Mouse (Mus musculus): Measurements from ENCODE around the gene 1700056E22Rik.

1700056E22Rik gene

DNA sequence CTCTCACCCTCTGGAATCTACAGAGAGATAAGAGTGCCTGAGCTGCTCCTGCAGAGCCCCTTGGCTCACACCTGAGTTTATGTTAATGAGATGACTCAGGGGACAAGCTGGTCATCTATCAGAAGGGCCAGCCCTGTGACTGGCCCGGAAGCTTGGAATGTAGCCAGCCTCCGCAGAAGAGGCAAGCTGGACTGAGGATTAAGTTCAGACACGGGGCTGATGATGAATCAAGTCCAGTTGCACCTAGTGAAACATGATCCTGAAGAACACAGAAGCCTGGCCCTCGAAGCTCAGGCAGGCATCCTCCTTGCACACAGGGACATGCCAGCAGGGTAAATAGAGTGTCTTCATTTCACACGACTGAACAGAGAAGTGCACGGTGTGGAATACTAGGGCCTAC lies 17.7 kb upstream of the 1700056E22Rik start:
- no peak for DNase-seq (ENCODE audit: low read depth in 2 of 2, low spot score in 2 of 2)

DNA sequence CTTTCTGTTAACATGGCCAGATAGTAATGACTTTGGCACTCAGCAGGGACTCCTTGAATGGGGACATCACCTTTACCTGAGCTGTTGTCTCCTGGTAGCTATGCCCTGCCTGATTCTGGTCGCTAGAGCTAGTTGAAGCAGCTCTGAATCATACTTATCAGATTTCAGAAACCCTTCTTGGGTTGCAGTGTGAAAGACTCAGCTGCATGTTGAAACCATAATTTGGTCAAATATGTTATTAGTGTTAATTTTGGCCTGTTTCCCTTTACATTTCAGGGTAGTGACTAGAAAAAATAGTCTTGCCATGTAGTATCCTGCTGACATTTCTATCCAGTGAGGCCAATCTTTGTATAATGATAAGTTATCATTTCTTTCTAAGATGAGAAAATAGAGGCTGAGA lies 17.2 kb upstream of the 1700056E22Rik start:
- DNase-seq (ENCODE audit: low read depth in 2 of 2, low spot score in 2 of 2), result no peak

DNA sequence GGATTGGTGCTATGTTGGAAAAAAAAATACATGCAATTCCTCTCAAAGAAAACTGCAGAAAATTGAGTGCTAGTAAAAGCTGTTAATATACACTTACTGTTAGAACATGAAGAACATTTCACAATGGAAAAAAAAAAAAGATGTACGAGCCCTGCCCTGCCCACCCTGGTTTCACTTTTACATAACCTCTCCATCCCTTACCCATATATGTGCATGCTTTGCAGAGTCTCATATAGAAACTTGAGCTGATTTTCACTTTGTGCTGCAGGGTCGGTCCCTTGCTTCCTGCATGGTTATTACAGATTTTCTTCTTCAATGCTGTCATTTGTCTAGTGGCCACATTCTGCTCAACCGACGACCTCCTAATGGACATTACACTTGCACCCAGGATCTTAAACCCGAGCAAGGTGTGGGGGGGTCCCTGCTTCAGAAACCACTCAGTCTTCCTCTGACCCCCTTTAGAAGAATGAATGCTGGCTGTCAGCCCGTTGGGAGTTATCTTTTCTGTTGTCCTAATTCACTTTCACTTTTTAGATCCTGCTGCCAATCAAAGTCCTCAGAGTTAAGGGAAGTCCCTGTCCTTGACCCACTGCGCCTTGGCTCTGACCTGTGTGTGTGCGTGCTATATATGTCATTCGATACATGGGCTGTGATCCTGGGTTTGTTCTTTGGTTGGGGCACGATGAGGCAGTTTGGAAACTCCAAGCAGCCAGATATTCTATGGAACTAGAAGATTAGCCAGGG lies 14.7 kb upstream of the 1700056E22Rik start:
- no peak for DNase-seq (ENCODE audit: low read depth in 2 of 2, low spot score in 2 of 2)

DNA sequence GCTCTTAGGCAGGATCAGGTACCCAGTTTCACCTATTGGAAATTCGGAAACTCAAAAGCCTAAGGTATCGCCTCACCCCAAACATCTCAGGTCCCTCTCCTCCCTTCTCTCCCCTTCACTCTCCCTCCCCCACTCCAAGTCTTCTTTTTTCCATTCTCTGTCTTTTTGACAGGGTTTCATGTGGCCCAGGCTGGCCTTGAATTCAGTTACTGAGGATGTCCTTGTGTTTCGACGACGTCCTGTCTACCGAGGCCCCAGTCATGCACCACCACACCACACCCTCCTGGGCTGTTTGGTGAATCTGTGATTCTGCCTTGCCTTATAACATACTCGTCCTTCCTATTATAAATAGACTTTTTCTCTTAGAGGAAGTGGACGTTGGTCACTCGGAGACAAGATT lies 13.7 kb upstream of the 1700056E22Rik start:
- peak in 1 of 2 experiments; percentile 36 for DNase-seq (ENCODE audit: low read depth in 2 of 2, low spot score in 2 of 2)

DNA sequence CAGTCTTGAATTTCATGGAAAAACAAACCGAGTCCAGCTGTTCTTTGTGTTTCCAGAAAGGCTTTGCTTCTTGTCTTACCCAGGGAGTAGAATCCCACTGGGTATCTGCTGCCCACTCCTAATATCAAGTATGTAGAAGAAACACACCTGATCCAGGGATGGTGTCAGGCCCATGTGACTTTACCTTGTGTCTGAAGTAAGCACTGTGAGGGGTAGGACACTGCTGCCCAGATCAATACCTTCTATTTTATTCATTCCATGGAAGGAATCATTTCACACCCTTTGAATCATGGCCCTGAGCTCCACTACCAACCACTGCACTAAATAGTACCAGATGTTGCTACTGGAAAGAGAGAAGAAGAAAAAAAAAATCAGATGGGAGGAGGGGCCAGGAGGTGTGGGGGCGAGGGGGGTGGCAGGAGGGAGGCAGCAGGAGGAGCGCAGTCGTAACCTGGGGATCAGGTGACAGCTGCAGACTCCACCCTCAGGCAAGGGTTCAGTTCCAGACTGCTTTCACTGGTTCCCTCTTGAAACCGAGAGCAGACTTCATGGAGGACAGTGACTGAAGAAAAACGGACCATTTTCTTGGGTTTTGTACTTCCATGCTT lies 12.1 kb upstream of the 1700056E22Rik start:
- DNase-seq (ENCODE audit: low read depth in 2 of 2, low spot score in 2 of 2), result no peak

DNA sequence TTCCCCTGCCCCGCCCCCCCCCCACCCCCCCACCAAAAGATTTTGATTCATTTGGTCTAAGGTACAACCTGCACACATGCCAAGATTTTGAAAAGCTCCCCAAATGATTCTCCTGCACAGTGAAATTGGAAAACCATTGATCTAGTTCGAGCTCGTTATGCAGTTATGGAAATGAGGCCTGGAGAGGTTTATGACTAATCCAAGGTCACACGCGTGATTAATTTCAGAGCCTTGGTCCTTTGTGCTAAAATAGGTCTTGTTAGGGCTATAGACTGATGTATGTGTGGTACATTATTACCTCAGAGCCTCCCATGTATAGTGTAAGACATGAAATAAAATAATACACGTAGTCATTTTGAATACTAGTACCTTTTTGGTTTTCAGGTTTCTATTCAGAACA lies 9.3 kb upstream of the 1700056E22Rik start:
- DNase-seq (ENCODE audit: low read depth in 2 of 2, low spot score in 2 of 2), result no peak

DNA sequence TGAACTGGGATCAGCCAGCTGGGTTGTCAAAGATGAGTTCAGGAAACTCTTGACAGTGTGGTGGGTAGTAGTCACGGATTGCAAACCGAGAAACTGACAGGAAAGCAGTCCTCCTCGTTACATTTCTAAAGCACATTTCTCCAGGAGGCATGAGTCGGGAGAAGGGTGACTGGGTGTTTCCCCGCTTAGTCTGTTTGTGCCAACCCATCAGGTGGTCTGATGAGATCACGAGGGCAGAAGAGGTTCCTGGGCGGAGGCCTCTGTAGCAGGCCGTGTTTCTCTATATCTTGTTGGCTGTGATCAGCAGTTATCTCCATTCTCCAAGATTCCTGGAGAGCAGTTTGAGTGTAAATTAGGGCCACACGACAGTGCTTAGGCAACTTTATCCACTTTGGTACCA lies 8.6 kb upstream of the 1700056E22Rik start:
- DNase-seq (ENCODE audit: low read depth in 2 of 2, low spot score in 2 of 2), result no peak

DNA sequence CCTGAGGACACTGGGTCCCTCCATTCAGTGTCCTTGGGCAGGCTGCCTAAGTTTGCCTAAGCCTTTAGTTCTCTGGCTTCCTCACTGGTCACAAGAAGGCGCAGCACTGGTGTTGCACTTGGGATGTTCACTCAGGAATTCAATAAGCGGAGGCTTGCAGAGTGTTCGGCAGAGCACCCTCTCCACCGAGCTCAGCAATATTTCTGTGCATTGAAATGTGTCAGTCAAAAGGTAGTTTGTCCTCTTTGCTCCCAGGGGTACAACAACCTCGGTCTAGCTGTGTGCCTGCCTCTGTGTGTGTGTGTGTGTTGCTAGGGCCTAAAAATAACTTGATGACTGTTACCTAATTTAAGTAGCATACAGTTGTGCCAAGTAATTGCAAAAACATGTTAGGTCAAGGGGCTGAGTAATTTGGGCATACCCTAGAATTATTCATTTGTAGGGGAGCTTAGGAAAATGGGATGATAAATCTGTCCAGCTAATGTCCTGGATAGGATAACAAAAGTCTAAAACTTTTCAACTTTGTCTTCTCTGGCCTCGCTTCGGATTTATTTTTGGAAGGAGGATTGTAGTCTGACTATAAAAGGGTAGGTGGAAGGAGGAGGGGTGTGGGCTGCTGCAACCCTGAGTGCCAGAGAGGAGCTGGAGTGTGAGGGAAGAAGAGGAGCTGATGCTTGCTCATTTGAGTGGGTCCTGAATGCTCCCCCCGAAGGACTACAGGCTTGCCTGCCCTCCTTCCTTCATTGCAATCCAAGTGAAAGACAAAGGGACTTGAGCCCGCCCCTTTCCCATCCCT lies 7.9 kb upstream of the 1700056E22Rik start:
- DNase-seq (ENCODE audit: low read depth in 2 of 2, low spot score in 2 of 2), result no peak

DNA sequence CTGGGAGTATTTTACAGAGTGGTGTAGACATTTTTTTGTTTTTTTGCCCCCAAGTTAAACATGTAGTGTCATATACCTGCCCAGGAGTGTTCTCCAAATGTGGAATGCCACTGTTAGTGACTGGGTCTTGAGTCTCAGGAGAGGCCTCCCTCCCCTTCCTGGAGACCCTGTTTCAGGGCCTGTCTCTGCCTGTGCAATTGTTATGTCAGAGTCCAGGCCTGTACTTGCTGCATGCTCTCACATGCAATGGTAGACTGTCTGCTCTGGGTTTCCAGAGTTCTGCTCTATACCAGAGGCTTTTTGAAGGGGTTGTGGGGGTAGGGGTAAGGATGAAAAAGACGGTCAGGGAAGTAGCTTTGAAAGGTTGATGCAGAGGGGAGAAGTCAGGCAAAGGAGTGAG lies 6.8 kb upstream of the 1700056E22Rik start:
- no peak for DNase-seq (ENCODE audit: low read depth in 2 of 2, low spot score in 2 of 2)

DNA sequence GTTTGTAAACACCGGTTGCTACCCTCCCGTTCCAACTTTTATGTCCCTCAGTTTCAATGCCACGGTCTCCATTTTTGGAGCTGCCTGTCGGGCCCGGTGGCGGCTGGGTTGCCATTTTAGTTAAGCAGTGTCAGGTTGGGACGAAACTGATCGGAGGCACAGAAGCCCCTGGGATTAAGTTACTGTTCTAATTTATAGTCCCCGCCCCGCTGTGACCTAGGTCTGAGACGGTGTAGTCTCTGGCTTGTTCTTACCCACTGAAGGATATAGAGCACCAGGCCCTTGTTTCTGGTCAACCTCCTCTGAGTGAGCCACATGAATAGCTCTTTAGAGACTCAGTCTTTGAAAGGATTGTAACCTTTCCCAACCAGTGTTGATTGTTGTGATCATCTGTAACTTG lies 6.1 kb upstream of the 1700056E22Rik start:
- DNase-seq (ENCODE audit: low read depth in 2 of 2, low spot score in 2 of 2), result no peak

DNA sequence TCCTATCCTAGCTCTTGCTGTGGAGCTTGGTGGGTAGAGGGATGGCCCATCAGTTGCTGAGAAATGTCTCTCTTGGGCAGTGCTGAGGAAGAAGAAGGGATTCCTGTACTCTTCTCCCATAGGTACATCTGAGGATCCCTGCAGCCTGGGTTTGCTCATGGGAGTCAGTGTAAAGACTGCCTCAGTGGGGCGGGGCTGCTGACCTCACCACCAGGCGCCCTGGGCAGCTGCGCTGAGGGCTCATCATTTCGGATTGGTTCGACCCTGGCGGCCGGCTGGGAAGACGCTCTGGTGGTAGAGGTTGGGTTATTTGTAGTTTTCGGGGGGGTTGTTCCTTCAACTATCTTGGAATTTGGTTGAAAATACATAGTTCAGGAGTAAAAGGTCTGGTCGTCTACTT lies 5.2 kb upstream of the 1700056E22Rik start:
- no peak for DNase-seq (ENCODE audit: low read depth in 2 of 2, low spot score in 2 of 2)

DNA sequence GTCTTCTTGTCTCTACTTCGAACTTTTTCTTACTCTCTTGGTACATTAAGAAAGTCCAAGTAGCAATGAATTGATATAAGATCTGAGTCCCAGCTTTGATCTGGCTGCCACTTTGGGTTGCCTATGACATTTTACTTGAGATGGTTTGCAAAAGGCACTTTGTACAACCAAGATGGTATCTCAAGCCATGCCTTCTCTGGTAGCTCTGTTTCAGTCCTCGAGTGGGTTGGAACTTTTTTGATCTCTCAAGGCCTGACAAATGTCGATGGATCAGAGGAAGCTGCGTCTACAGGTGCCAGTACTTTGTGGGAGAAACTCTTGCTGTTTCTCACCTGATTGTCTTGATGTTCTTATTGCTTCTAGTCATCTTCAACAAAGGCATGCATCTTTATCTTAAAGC lies 3.7 kb upstream of the 1700056E22Rik start:
- no peak for DNase-seq (ENCODE audit: low read depth in 2 of 2, low spot score in 2 of 2)

DNA sequence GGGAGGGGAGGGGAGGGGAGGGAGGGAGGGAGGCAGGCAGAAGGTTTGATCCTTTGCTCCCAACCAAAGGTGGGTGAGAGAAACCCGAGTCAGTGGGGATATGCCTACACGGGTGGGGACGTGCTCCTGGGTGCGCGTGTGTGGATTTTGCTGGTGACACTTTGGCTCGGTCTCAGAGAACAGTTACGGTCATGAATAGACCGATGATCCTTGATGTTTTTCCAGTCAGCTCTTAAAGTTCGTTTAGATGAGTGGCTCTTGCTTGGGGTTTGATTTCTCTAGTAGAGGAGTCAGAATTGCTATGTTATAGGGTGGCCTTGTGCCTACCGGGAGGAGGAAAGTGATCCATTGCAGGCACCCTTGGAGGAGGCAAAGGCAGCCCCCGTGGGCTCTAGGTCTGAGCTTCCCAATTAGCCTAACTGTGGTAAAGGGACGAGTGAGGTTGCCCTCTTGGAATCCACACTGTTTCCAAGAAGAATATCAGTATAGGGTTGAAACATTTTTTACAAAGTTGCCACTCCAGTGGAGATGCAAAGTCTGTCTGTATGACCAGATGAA lies 1.3 kb upstream of the 1700056E22Rik start:
- no peak for DNase-seq (ENCODE audit: low read depth in 2 of 2, low spot score in 2 of 2)

DNA sequence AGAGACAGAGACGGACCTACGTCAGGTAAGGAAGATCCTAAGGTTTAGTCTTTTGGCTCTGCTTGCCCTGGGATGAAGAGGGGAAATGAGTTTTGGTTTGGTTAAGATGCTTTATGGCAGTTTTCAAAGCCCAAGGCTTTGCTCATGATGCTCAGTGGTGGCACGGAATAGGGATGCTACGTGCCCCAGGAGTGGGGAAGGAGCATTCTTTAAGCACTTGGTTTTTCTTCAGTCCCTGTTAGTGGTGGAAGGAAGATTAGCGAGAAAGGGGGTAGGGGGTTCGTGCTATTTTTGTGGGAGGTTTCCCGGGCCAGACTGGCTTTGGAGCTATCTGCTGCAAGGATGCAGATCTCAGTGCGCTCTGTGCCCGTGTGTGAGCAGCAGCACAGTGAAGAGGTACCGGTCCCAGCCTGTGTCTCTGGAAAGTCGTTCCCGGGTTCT lies 660 bp upstream of the 1700056E22Rik start:
- DNase-seq (ENCODE audit: low read depth in 2 of 2, low spot score in 2 of 2), result peak in 1 of 2 experiments; percentile 38

DNA sequence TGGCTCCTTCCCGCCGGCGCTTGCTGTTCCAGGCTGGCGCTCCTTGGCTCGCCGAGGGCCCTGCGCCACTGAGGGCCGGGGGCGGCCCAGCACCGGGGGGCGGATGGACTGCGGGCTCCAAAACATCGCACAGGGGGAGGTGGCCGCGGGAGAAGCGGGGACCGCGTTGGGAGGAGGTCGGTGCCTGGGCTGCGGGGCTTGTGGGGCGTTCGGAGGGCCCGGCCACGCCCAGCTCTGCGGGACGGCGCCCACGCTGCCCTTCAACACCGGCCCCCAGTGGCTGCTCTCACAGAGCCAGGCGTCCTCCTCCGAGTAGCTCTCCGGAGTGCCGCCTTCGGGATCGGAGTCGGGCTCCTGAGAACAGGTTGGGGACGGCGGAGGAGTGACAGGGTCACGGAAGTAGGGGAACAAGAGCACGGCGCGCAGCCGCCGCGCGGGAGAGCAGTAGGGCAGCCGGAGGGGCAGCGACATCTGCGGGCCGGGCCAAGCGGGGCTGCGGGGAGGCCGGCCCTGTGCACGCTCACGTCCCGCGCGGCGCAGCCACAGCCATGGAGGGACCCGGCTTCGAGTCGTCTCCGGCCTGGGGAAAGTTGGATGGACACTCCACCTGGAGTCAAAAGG lies 601 bp downstream of the 1700056E22Rik start:
- DNase-seq (ENCODE audit: low read depth in 2 of 2, low spot score in 2 of 2), result peak in 1 of 2 experiments; percentile 77

DNA sequence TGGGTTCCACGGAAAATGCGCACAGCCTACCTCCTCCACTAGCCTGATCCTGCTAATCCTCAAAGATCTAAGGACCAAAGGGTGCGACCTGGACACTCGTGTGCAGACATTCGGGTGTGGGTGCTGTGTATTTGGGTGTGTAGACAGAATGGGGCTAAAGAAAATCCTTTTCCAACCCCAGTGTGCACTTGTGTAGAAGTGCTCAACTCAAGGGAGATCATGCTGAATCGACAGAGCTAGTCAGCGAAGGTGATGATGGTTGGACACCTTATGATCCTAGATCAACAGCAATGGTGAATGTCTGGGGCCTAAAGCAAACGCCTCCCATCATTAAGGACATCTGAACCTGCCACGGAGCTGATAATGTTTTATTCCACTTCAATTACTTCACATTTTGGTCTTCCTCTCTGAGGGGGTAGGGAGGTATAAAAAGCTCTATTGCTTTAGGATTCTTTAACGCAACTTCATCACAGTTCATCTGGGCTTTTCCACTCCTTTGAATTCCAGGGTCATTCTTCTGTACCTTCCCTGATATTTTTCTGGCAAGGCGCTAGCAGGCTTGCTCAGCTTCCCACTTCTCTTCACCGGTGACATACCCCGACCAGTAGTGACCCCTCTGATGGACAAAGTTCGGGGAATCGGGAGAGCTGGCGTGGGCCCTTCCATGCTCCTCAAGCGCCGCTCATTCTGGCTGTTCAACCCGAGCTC lies 1.3 kb downstream of the 1700056E22Rik start:
- no peak for DNase-seq (ENCODE audit: low read depth in 2 of 2, low spot score in 2 of 2)

DNA sequence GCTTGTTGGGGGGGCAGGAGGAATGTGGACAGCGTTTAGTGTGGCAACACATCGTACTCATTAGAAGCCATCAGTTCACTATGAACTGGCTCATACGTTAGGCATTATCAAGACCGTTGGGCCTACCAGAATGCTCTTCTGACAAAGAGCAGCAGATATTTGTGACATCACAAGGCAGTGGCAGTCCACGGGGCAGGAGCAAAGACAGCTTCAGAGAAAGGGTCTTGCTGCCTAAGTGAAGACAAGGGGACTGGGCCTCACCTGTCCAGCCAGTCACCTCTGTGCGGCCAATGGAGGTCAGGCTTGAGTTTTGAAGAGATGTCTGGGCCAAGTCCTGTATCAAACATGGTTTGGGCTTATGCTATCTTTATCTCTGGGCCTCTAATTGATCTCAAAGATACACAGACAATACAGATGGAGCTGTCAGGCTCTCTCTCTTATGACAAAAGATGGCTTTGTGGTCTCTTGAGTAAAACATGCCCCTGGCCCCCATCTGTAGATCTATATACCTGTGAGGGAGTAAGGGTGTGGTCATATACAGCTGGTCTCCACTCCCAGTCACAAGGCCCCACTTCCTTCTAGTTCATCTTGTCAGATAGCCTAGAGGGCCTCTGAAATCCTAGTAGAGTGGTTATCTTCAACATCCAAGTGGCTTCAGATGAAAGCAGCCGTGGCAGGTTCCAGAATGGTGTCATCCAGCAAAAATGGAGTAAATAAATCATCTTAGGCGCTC lies 3.9 kb downstream of the 1700056E22Rik start:
- DNase-seq (ENCODE audit: low read depth in 2 of 2, low spot score in 2 of 2), result no peak

DNA sequence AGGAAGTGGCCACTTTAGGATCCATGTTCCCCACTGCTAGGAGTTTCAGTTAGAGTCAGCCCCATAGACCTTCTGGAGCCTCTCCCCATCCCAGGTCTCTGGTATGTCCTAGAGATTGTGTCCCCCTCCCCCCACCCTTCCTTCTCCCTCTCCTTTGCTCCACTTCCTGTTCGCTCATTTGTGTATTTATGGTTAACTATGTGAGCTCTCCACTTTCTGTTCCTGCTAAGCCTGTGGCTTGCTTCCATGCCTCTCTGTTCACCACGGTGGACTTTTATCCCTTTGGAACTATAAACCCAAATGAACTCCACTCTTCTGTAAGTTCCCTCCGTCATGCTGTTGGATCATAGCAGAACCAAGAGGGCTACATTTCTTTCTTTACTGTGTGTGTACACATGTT lies 7.1 kb downstream of the 1700056E22Rik start:
- DNase-seq (ENCODE audit: low read depth in 2 of 2, low spot score in 2 of 2), result no peak

DNA sequence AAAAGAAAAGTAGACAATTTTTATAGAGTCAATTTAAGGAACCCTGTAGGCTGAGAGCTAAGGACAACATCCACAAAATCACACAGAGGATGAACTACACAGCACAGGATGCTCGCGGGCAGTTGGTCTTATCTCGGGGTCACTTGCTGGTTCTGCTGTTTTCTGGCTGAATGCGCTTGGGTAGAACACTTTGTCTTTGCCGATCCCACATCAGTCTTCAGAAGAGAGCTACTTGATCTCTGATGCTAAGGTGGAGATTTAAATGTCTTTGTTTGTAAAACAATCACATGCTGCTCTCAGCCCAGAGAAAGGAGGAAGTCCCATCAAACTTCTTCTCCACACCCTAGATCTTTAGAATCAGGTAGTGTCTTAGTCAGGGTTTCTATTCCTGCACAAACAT lies 9.0 kb downstream of the 1700056E22Rik start:
- DNase-seq (ENCODE audit: low read depth in 2 of 2, low spot score in 2 of 2), result no peak

DNA sequence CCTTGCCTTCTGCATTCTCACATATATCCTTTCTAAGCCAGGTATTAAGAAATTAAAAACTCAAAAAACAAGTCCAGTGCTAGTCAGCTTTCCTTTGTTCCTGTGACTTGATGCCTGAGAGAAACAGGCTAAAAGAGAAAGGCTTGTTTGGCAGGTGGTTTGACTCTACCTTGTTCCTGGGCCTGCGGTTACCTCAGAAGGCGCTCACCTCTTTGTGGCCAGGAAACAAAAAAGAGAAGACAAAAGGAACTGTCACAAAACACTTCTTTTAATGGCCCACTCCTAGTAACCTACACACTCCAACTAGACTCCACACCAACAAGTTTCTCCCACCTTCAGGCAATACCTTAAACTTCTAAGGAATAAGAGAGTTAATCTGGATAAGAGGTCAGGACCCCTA lies 9.5 kb downstream of the 1700056E22Rik start:
- DNase-seq (ENCODE audit: low read depth in 2 of 2, low spot score in 2 of 2), result peak; percentile 45 to 56
